Mouse (Mus musculus) forebrain, embryonic 12.5 days (tissue): ENCODE results near the gene Por. TPM values are rescaled to one million over a fixed set of nuclear protein-coding genes. Genes with fewer than 3 reads are reported as not detected.
A peak's percentile ranks its signal among the peaks of the same experiment; 100 is the strongest.

Source experiments
- ATAC-seq: fragments of 200-750 bp; cut with Nextera tagmentation; 2 replicates; pipeline ENCODE4 v1.8.0; 2017; ENCODE audit warnings: moderate TSS enrichment; ENCODE audit not compliant: low FRiP score
- H3K27ac ChIP-seq: fragments of 300-500 bp; sonication (generic); 2 replicates; pipeline ENCODE4 v1.5.1; 2016; ENCODE audit warnings: mild to moderate bottlenecking
- H3K27me3 ChIP-seq: fragments of 300-500 bp; sonication (generic); 2 replicates; pipeline ENCODE4 v1.6.1; 2016; ENCODE audit warnings: mild to moderate bottlenecking
- H3K36me3 ChIP-seq: fragments of 300-500 bp; sonication (generic); replicated peaks from 2 replicates; pipeline ENCODE4 v1.6.1; 2016; ENCODE audit warnings: mild to moderate bottlenecking
- H3K4me1 ChIP-seq: fragments of 300-500 bp; sonication (generic); 2 replicates; pipeline ENCODE4 v1.6.1; 2016
- H3K4me2 ChIP-seq: fragments of 300-500 bp; sonication (generic); 2 replicates; pipeline ENCODE4 v1.6.1; 2016; ENCODE audit warnings: mild to moderate bottlenecking, moderate library complexity
- H3K4me3 ChIP-seq: fragments of 300-500 bp; sonication (generic); replicated peaks from 2 replicates; pipeline ENCODE4 v1.5.1; 2016; ENCODE audit warnings: mild to moderate bottlenecking
- H3K9ac ChIP-seq: fragments of 300-500 bp; sonication (generic); 2 replicates; pipeline ENCODE4 v1.6.1; 2016; ENCODE audit warnings: mild to moderate bottlenecking
- H3K9me3 ChIP-seq: fragments of 300-500 bp; sonication (generic); 2 replicates; pipeline ENCODE4 v1.6.1; 2016
- WGBS: fragments of 180-500 bp; shearing (Covaris S2); methylation state at CpG from one replicate; pipeline ENCODE4 v1.1.7; 2016; 5-methylcytosine and 5-hydroxymethylcytosine counted together
- polyA plus RNA-seq: library from polyadenylated mRNA; unstranded; fragments of >200 nt; fragmentation: Nextera tagmentation; extraction: Ambion mirVana; gene quantifications from 2 replicates; pipeline ENCODE4 v1.2.1, GENCODE M21; 2016

Gene Por
- polyA plus RNA-seq, 1 experiment from 2014 or later = 127 TPM

- H3K9me3 ChIP-seq = no peaks in the 10 kb centered on the region
- no peak overlapping the region for H3K9ac ChIP-seq
- H3K4me1 ChIP-seq = 0 out of 2 replicates have a peak, but pooled peaks cover 7% of the 10 kb centered on the region
- no peaks in the 10 kb centered on the region for H3K27me3 ChIP-seq
- H3K36me3 ChIP-seq = peaks cover 33% of the 10 kb centered on the region
- ATAC-seq = no peak
- no peak overlapping the region for H3K27ac ChIP-seq
- H3K4me3 ChIP-seq = no peak overlapping the region
- no peak overlapping the region for H3K4me2 ChIP-seq
- 86% methylated on average over 1 of the region's 1 CpGs for WGBS
These were observed 38.0 kb downstream of the Por start for GRCm38 (mm10) chr5:135707855-135708254.

DNA sequence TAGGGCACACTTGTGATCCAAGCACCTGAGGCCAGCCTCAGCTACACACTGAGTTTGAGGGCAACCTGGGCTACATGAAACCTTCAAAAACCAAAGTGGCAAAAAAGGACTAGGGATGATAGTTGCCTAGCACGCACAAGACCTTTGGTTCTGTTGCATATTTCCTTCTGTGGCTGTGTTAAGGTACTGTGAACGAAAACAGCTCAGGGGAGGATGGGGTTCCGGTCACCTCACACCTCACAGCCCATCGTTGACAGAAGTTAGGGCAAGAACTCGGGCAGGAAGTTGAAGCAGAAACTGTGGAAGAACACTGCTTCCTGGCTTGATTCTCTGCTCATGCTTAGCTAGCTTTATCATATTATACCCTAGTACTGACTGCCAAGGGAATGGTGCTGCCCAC is 39.9 kb downstream of the Por start:
- Histone ChIP-seq H3K27ac (no peak overlapping the region), H3K4me1 (peaks cover 13% of the 10 kb centered on the region), H3K27me3 (no peaks in the 10 kb centered on the region), H3K4me2 (no peak overlapping the region), H3K9me3 (no peaks in the 10 kb centered on the region), H3K9ac (no peak overlapping the region), H3K36me3 (peaks cover 33% of the 10 kb centered on the region), H3K4me3 (no peak overlapping the region)
- 95% methylated on average over 5 of the region's 5 CpGs for WGBS
- ATAC-seq = no peak

DNA sequence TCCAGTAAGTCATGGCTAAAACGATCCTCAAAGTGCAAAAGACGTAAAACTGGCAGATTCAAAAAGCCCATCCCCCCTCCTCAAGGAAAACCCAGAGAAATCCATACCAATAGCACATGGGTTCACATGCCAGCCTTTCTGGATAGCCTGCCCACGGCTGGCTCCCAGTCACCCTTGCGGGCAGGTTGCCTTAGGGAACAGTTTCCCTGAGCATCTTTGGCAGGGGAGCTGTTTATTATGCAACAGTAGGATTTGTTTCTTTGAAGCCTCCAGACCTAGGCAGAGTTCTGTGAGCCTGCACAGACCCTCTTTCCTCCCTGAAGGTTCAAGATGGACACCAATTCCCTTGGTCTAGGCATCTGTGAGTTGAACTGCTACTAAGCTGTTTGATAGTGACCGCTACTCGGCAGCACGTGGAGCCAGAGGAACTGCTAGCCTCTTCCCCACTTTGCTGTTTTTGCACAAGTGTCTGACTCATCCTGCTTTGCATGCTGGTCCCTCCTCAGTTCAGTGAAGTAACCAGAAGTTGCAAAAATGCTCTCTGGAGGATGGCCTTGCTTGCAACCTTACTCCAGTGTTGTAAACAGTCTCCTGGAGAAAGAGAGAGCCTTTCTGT is 40.9 kb downstream of the Por start:
- peaks cover 31% of the 10 kb centered on the region for H3K36me3 ChIP-seq
- no peak overlapping the region for H3K4me3 ChIP-seq
- H3K27ac ChIP-seq = no peak overlapping the region
- H3K9ac ChIP-seq = no peak overlapping the region
- no peaks in the 10 kb centered on the region for H3K9me3 ChIP-seq
- ATAC-seq = no peak
- 92% methylated on average over 7 of the region's 7 CpGs for WGBS
- H3K4me2 ChIP-seq = no peak overlapping the region
- H3K4me1 ChIP-seq = peaks cover 13% of the 10 kb centered on the region
- no peaks in the 10 kb centered on the region for H3K27me3 ChIP-seq

DNA sequence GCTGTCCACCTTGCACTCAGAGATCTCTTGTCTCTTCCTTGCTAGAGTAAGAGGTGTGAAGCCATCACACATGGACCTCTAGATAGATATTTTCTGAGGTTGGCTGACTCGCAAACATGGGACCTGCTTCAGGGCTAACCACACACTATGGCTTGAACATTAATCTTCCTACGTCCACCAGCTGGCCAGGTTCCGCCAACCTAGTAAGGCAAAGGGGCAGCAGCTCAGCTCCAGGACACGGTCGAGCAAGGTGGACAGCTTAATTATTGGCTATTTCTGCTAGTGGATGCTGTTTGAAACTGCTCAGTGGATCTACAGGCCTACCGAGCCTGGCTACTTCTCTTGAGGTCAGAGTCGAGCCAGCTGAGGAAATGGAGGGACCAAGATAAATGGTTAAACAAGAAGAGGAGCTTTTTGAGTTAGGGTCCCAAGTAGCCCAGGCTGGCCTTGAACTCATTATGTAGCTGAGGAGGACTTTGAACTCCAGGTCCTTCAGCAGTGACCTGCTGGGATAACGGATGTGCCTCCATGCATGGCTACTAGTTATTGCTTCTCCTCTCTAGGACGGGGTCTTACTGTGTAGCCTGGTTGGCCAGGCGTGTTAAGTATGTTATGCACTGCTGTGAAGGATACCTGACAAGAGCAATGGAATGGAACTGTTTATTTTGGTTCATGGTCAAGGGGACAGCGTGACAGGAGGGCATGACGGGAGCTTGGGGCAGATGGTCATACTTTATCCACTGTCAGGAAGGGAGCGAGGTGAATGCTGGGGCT is 41.9 kb downstream of the Por start:
- no peak for ATAC-seq
- Histone ChIP-seq H3K4me2 (no peak overlapping the region), H3K4me3 (no peak overlapping the region), H3K9ac (no peak overlapping the region), H3K27me3 (no peaks in the 10 kb centered on the region), H3K4me1 (peaks cover 13% of the 10 kb centered on the region), H3K36me3 (peaks cover 35% of the 10 kb centered on the region), H3K27ac (no peak overlapping the region), H3K9me3 (no peaks in the 10 kb centered on the region)
- WGBS = 94% methylated on average over 13 of the region's 13 CpGs

DNA sequence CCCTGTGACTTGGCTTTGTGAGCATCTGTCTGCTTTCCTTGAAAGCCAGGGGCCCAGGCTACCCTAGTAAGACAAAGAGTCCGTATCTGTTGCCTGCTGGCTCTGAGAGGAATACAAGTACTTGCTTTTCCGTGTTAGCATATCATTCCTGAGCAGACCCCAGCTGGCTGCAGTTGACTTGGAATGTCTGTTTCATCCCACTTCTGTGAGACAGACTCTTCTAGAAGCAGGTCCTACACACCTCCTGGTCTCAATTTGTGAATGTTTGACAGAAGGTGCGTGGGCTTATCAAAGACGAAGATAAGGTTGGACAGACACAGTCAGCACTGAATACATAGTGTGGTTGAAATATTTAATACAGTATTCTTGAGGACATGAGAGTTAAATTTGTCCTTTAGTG is 43.0 kb downstream of the Por start:
- WGBS = 81% methylated on average over 4 of the region's 4 CpGs
- Histone ChIP-seq H3K9me3 (no peaks in the 10 kb centered on the region), H3K27ac (0 out of 2 replicates have a peak overlapping the region, but pooled peaks have one; percentile 14), H3K4me1 (peaks cover 13% of the 10 kb centered on the region), H3K4me2 (no peak overlapping the region), H3K27me3 (no peaks in the 10 kb centered on the region), H3K4me3 (no peak overlapping the region), H3K9ac (no peak overlapping the region), H3K36me3 (peaks cover 35% of the 10 kb centered on the region)
- ATAC-seq = no peak

DNA sequence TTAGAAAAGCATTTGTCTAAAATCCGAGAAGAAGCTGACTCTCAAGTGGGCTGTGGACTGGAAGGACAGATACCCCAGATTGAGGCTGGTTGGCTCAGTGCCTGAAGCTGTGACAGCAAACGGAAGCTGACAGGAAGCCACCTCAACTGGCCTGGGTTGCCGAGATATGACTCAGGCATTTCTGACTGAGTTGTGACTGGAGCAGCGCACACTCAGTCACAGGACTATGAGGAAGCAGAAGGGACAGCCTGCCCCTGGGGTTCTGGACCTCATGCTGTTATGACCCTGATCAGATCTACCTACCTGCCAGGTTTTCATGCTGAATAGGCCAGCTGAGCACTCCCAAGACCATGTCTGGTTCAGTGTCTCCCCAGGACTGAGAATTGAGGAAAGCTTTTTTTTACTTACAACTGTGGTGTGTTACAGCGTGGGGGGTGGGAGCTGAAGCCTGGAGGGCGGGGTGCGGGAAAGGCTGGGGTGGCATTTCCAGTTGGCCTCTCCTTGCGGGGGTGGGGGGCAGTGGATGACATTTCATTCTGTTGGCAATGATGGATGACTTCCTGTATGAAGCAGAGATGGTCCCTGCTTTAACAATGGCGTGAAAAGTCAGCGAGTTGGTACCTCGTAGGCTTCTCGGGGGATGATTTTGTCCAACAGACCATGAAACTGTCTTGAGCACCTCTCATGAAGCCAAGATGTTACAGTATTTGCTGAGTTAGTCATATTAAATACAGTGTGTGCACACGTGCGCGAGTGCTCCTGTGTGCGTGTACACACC is 43.8 kb downstream of the Por start:
- Histone ChIP-seq H3K4me1 (peaks cover 13% of the 10 kb centered on the region), H3K9me3 (no peaks in the 10 kb centered on the region), H3K27ac (no peak overlapping the region), H3K27me3 (no peaks in the 10 kb centered on the region), H3K36me3 (peaks cover 40% of the 10 kb centered on the region), H3K4me2 (no peak overlapping the region), H3K9ac (no peak overlapping the region), H3K4me3 (no peak overlapping the region)
- WGBS = 89% methylated on average over 16 of the region's 16 CpGs
- no peak for ATAC-seq

GRCm38 (mm10) chr5:135715624-135716023 is 45.8 kb downstream of the Por start:
- WGBS = 54% methylated on average over 10 of the region's 10 CpGs
- peaks cover 13% of the 10 kb centered on the region for H3K4me1 ChIP-seq
- H3K4me2 ChIP-seq = no peak overlapping the region
- peaks cover 36% of the 10 kb centered on the region for H3K36me3 ChIP-seq
- H3K27ac ChIP-seq = no peak overlapping the region
- H3K27me3 ChIP-seq = no peaks in the 10 kb centered on the region
- H3K4me3 ChIP-seq = no peak overlapping the region
- no peaks in the 10 kb centered on the region for H3K9me3 ChIP-seq
- no peak for ATAC-seq
- no peak overlapping the region for H3K9ac ChIP-seq

GRCm38 (mm10) chr5:135719586-135720120 is 49.8 kb downstream of the Por start:
- ATAC-seq = no peak
- WGBS = 89% methylated on average over 10 of the region's 10 CpGs
- H3K36me3 ChIP-seq = peaks cover 36% of the 10 kb centered on the region

GRCm38 (mm10) chr5:135720121-135720520 is 50.3 kb downstream of the Por start:
- no peak overlapping the region for H3K27ac ChIP-seq
- peaks cover 36% of the 10 kb centered on the region for H3K36me3 ChIP-seq
- no peaks in the 10 kb centered on the region for H3K27me3 ChIP-seq
- no peak overlapping the region for H3K4me2 ChIP-seq
- 0 out of 2 replicates have a peak overlapping the region, but pooled peaks have one; percentile 7 for H3K9ac ChIP-seq
- no peak for ATAC-seq
- peaks cover 23% of the 10 kb centered on the region for H3K4me1 ChIP-seq
- H3K9me3 ChIP-seq = no peaks in the 10 kb centered on the region
- H3K4me3 ChIP-seq = no peak overlapping the region
- WGBS = 85% methylated on average over 3 of the region's 3 CpGs

More at GRCm38 (mm10) chr5:135719586-135720120, 49.8 kb downstream of the Por start:
- H3K27me3 ChIP-seq = no peaks in the 10 kb centered on the region
- H3K27ac ChIP-seq = no peak overlapping the region
- no peak overlapping the region for H3K4me3 ChIP-seq
- 0 out of 2 replicates have a peak overlapping the region, but pooled peaks have one; percentile 7 for H3K9ac ChIP-seq
- H3K4me2 ChIP-seq = no peak overlapping the region
- H3K4me1 ChIP-seq = peaks cover 18% of the 10 kb centered on the region
- no peaks in the 10 kb centered on the region for H3K9me3 ChIP-seq

DNA sequence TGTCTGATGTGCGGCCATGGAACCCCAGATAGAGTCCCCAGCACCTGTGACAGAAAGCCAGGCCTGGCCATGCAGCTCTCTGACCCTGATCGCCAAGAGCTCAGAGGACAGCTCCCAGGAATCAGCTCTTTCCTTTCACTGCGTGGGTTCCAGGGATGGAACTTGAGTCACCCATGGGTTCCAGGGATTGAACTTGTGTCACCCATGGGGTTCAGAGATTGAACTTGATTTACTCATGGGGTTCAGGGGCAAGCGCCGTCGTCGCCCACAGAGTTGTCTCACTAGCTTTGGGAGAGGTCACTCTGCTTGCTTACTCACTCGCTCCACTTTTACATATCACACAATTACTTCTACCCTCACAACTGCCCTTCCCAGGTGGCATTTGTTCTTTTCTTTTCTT is 51.2 kb downstream of the Por start:
- H3K4me2 ChIP-seq = no peak overlapping the region
- WGBS = 92% methylated on average over 8 of the region's 8 CpGs
- H3K36me3 ChIP-seq = peaks cover 31% of the 10 kb centered on the region
- H3K27me3 ChIP-seq = no peaks in the 10 kb centered on the region
- H3K4me1 ChIP-seq = peaks cover 32% of the 10 kb centered on the region
- no peaks in the 10 kb centered on the region for H3K9me3 ChIP-seq
- H3K4me3 ChIP-seq = no peak overlapping the region
- H3K9ac ChIP-seq = no peak overlapping the region
- no peak overlapping the region for H3K27ac ChIP-seq
- ATAC-seq = no peak

DNA sequence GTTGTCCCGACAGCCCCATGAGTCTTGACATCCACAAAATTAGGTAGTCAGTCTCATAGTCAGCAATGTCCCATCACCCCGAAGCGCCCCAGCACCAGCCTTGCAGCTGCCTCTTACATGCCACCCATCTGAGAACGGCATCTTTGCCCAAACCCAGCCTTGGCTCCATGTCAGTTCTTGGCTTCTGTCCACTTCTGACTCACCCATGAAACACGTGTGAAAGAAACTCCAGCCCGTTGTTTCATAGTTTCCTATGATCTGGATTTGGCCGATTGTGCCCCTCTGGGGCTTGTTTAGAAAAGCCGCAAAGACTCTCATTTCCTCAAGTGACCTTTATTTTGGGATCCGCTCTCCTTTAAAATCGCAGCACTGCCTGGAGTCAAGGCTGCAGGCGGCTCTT is 52.3 kb downstream of the Por start:
- Histone ChIP-seq H3K27ac (no peak overlapping the region), H3K9ac (no peak overlapping the region)
- 87% methylated on average over 11 of the region's 11 CpGs for WGBS

GRCm38 (mm10) chr5:135723165-135723751 is 53.4 kb downstream of the Por start:
- peaks cover 11% of the 10 kb centered on the region for H3K36me3 ChIP-seq
- ATAC-seq = no peak
- H3K4me3 ChIP-seq = no peak overlapping the region
- H3K4me1 ChIP-seq = peaks cover 51% of the 10 kb centered on the region
- no peaks in the 10 kb centered on the region for H3K27me3 ChIP-seq
- H3K9ac ChIP-seq = no peak overlapping the region
- H3K4me2 ChIP-seq = no peak overlapping the region
- H3K9me3 ChIP-seq = no peaks in the 10 kb centered on the region
- 84% methylated on average over 3 of the region's 3 CpGs for WGBS
- no peak overlapping the region for H3K27ac ChIP-seq

More for the DNA sequence above, 52.3 kb downstream of the Por start:
- Histone ChIP-seq H3K4me3 (no peak overlapping the region), H3K4me2 (no peak overlapping the region), H3K27me3 (no peaks in the 10 kb centered on the region), H3K4me1 (peaks cover 43% of the 10 kb centered on the region), H3K9me3 (no peaks in the 10 kb centered on the region), H3K36me3 (peaks cover 20% of the 10 kb centered on the region)
- ATAC-seq = no peak
